In the genomic region with DNA sequence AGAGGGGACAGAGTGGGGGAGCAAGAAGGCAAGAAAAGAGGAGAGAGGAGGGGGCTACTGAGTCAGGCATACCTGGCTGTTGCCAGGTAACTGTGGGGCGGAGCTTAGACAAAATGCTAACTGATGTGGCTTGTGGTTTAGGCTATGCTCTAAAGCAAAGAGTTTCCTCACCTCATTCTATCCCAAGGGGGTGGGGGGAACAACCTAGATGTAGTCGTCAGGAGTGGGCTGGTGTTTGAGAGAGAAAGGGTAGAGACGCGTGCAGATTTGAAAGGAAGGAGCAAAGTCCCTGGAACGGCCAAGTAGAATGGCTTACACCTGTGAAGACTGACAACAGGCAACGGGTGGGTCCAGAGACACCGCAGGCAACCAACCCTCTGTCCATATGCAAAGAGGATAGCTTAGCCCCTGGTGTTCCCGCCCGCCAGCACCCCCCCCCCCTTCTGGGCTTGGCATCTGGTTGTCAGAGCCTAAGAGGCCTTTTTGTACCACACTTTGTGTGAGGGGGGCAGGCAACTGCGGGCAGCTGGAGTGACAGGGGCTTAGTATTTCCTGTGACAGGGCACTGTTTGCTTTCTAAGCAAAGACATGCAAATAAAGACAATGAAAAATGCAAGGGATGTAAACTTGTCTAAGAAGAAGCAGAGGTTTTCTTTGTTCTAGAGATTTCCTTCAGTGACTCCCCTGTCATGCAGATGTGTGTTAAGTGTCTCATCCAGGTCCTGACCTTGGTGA, we compare ENCODE assay signal across 8 mouse cellular contexts.
DNase-seq lines count a peak whose midpoint lies in the region; ATAC-seq and TF ChIP-seq lines count a peak whose summit lies in the region.

No protein-coding gene starts in this region.

- H3K27me3 ChIP-seq in kidney, postnatal 0 days (ENCODE audit: insufficient read depth, low read length) = no peaks in the 10 kb centered on the region
- H3K27me3 ChIP-seq in forebrain, embryonic 13.5 days = no peaks in the 10 kb centered on the region
- H3K27me3 ChIP-seq in megakaryocyte, embryonic 14.5 days (replicated peaks) = peaks cover 8% of the 10 kb centered on the region

- no peaks in the 10 kb centered on the region for H3K36me3 ChIP-seq in kidney, postnatal 0 days (ENCODE audit: insufficient read depth, low read length)
- no peaks in the 10 kb centered on the region for H3K36me3 ChIP-seq in forebrain, embryonic 13.5 days (ENCODE audit: poor library complexity, severe bottlenecking)
- H3K36me3 ChIP-seq in megakaryocyte, embryonic 14.5 days (replicated peaks; ENCODE audit: low read length) = no peaks in the 10 kb centered on the region

- 5% methylated on average over 10 of the region's 10 CpGs for WGBS in kidney, postnatal 0 days
- 4% methylated on average over 10 of the region's 10 CpGs for WGBS in forebrain, embryonic 13.5 days

- H3K9ac ChIP-seq in kidney, postnatal 0 days (ENCODE audit: low read depth, low read length) = no peak overlapping the region
- no peak overlapping the region; the same call in 1 of the 2 replicates for H3K9ac ChIP-seq in forebrain, embryonic 13.5 days

- no peak overlapping the region for H3K27ac ChIP-seq in kidney, postnatal 0 days
- H3K27ac ChIP-seq in forebrain, embryonic 13.5 days = peak overlapping the region; percentile 66

- H3K4me3 ChIP-seq in kidney, postnatal 0 days (replicated peaks; ENCODE audit: low read depth, low read length) = no peak overlapping the region
- no peak overlapping the region for H3K4me3 ChIP-seq in forebrain, embryonic 13.5 days
- H3K4me3 ChIP-seq in megakaryocyte, embryonic 14.5 days (replicated peaks) = peak overlapping the region; percentile 29

- H3K4me2 ChIP-seq in kidney, postnatal 0 days (ENCODE audit: low read length) = 0 out of 2 replicates have a peak overlapping the region, but pooled peaks have one; percentile 18
- peak overlapping the region; percentile 42 for H3K4me2 ChIP-seq in forebrain, embryonic 13.5 days

- ATAC-seq in kidney, postnatal 0 days (replicated peaks; ENCODE audit: low FRiP score, low read depth) = no peak
- ATAC-seq in forebrain, embryonic 13.5 days = peak; percentile 77

- no peaks in the 10 kb centered on the region for H3K9me3 ChIP-seq in kidney, postnatal 0 days (replicated peaks; ENCODE audit: low read length)
- no peaks in the 10 kb centered on the region for H3K9me3 ChIP-seq in forebrain, embryonic 13.5 days (replicated peaks)
- peaks cover 9% of the 10 kb centered on the region for H3K9me3 ChIP-seq in megakaryocyte, embryonic 14.5 days

- TF ChIP-seq CTCF in kidney, postnatal 0 days (IDR thresholded peaks at IDR 0.05; ENCODE audit: low read depth) = no peak

- no peaks in the 10 kb centered on the region for H3K4me1 ChIP-seq in kidney, postnatal 0 days (replicated peaks; ENCODE audit: insufficient read depth, low read length)
- H3K4me1 ChIP-seq in forebrain, embryonic 13.5 days = peaks cover 28% of the 10 kb centered on the region
- peaks cover 8% of the 10 kb centered on the region for H3K4me1 ChIP-seq in megakaryocyte, embryonic 14.5 days

- no peak for DNase-seq in kidney, postnatal 0 days (ENCODE audit: low spot score)
- no peak for DNase-seq in kidney, adult 11 months
- DNase-seq in thymus, postnatal 14 days = peak; percentile 79
- DNase-seq in layer of hippocampus, adult 18-20 months (ENCODE audit: low spot score in 2 of 2) = no peak
- no peak for DNase-seq in urinary bladder, postnatal 14 days (ENCODE audit: low spot score)
- DNase-seq in layer of hippocampus, postnatal 36 days = no peak
